Mouse (Mus musculus): ENCODE measurements around the gene Gm45785. TPM values are rescaled to one million over a fixed set of nuclear protein-coding genes. Genes with fewer than 3 reads are reported as not detected.
"Not testable (repeated sequence)": the region's sequence is repeated elsewhere in the genome, so short reads cannot be mapped to it uniquely, and the experiment has no call there.

Gene Gm45785
- polyA plus RNA-seq, 1 experiment from 2014 or later = not detected

DNA sequence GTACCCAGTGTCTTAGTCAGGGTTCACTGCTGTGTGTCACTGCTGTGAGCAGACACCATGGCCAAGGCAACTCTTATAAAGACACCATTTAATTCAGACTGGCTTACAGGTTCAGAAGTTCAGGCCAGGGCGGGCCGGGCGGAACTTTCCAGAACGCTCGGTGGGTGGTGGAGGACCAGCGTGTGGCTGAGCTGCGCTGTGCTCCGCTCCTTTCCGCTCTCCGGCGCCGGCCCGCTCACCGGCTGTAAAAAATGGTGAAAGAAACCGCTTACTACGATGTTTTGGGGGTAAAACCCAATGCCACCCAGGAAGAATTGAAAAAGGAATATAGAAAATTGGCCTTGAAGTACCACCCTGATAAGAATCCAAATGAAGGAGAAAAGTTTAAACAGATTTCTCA, 34.5 kb upstream of the Gm45785 start:
- H3K9me3 ChIP-seq (ENCODE audit: control insufficient read depth, low read length); H3K4me1 ChIP-seq (replicated peaks; ENCODE audit: control insufficient read depth, insufficient read depth, low read length); H3K4me3 ChIP-seq (ENCODE audit: low read length); H3K27ac ChIP-seq (ENCODE audit: low read length); H3K9ac ChIP-seq (ENCODE audit: low read length); ATAC-seq (ENCODE audit: low read depth); H3K4me2 ChIP-seq (ENCODE audit: low read depth, low read length); H3K27me3 ChIP-seq (ENCODE audit: control insufficient read depth, insufficient read depth, low read depth, low read length): not testable (repeated sequence)
- WGBS = 93% methylated on average over 16 of the region's 16 CpGs
- H3K36me3 ChIP-seq (ENCODE audit: control insufficient read depth, insufficient read depth, low read length) = peaks cover 46% of the 10 kb centered on the region

DNA sequence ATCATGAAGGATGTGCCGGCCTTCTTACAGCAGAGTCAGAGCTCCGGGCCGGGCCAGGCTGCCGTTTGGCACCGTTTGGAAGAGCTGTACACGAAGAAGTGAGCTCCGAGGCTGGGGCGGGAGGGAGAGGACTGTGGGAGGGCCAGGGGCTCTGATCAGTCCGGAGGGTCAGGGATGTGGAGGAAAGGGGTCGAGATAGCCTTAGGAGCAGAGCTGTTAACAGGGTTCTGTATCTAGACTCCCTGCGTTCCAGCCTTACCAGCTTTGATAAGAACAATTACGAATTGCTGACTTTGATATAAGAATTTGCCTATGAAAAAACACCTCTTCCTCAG, 26.3 kb upstream of the Gm45785 start:
- Histone ChIP-seq H3K27me3 (ENCODE audit: control insufficient read depth, insufficient read depth, low read depth, low read length) (no peaks in the 10 kb centered on the region), H3K4me3 (ENCODE audit: low read length) (peak overlapping the region; percentile 98), H3K9ac (ENCODE audit: low read length) (peak overlapping the region; percentile 82), H3K27ac (ENCODE audit: low read length) (no peak overlapping the region), H3K4me2 (ENCODE audit: low read depth, low read length) (peak overlapping the region; percentile 85), H3K4me1 (replicated peaks; ENCODE audit: control insufficient read depth, insufficient read depth, low read length) (peaks cover 8% of the 10 kb centered on the region), H3K36me3 (ENCODE audit: control insufficient read depth, insufficient read depth, low read length) (peaks cover 8% of the 10 kb centered on the region; the same call in 1 of the 2 replicates), H3K9me3 (ENCODE audit: control insufficient read depth, low read length) (no peaks in the 10 kb centered on the region)
- under 1% methylated on average over 12 of the region's 12 CpGs for WGBS
- peak; percentile 27; the same call in 1 of the 2 replicates for ATAC-seq (ENCODE audit: low read depth)

DNA sequence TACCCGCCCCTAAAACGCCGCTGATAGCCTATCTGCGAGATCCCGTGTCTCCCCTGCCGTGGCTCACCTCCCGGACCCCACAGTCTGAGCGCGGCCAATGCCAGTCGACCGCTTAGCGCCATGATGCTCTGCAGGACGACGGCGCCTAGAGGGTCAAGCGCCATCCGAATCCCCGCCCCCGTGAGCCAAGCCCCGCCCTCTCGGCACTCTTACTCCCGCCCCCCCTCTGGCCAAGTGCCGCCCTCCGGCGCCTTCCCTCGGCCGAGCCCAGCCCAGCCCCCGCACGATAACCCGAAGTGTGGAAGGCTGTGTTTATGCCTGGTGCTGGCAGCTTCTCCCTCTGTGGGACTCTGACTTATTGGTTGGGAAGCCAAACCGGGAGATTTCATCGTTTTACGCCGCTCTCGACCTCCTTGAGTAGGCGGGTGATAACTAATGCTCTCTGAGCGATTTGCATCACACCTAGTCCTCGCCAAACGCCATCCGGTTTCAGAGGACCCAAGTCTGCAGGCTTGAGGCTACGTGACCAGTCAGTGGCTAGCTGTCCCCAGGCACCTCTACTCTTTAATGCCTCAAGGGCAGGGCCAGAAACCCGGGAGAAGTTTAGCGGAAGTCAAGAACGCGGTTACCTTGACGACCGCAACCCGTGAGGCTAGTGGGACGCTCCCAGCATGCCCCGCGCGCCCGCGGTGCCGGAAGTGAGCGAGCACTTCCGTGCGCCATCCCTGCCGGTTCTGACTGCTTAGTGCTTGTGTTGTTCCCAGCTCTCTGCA, 25.8 kb upstream of the Gm45785 start, which contains the start of the genes Psmd13 and Sirt3:
Gene Psmd13 (plus strand): TSS at position 273 of the 773 bp plus-strand sequence.
Gene Sirt3 (minus strand): TSS at position 614 of the 773 bp plus-strand sequence.
- peaks cover 8% of the 10 kb centered on the region for H3K4me1 ChIP-seq (replicated peaks; ENCODE audit: control insufficient read depth, insufficient read depth, low read length)
- H3K9me3 ChIP-seq (ENCODE audit: control insufficient read depth, low read length) = no peaks in the 10 kb centered on the region
- peak; percentile 98 for ATAC-seq (ENCODE audit: low read depth)
- H3K4me2 ChIP-seq (ENCODE audit: low read depth, low read length) = peak within 1 kb of the TSS; percentile 85
- under 1% methylated on average over 57 of the region's 59 CpGs for WGBS
- peak within 1 kb of the TSS; percentile 82 for H3K9ac ChIP-seq (ENCODE audit: low read length)
- peak within 1 kb of the TSS; percentile 98 for H3K4me3 ChIP-seq (ENCODE audit: low read length)
- no peaks in the 10 kb centered on the region for H3K27me3 ChIP-seq (ENCODE audit: control insufficient read depth, insufficient read depth, low read depth, low read length)
- peaks cover 5% of the 10 kb centered on the region; the same call in 1 of the 2 replicates for H3K36me3 ChIP-seq (ENCODE audit: control insufficient read depth, insufficient read depth, low read length)
- peak within 1 kb of the TSS; percentile 96 for H3K27ac ChIP-seq (ENCODE audit: low read length)

DNA sequence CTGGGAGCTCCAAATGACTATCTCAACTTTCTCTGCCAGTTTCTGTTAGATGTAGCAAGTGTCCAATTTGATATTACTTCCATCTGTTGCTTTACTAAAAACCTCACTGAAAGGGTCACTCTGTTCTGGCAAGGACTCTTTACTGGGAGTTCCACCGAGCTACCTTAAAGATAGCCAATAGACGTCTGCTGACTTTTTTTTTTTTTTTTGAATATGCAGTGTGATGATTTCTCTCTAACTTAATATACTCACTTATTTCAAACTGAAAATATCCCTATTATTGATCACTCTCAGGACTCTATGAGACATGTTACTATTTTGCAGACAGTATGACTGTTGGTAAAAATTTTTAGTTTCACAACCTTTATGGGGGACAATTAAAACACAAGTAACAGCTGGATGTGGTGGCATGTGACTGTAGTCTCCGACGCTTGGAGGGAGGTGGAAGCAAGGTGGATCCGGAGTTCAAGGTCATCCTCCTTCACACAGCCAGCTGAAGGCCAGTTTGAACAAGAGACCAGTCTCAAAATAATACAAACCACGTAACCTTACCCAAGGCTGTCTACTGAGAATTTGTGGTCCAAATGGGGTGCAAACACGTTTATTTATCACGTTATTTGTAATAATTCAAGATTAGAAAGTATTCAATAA, 24.9 kb upstream of the Gm45785 start:
- Histone ChIP-seq H3K9me3 (ENCODE audit: control insufficient read depth, low read length) (no peaks in the 10 kb centered on the region), H3K36me3 (ENCODE audit: control insufficient read depth, insufficient read depth, low read length) (no peaks in the 10 kb centered on the region), H3K4me3 (ENCODE audit: low read length) (peak overlapping the region; percentile 98), H3K4me2 (ENCODE audit: low read depth, low read length) (peak overlapping the region; percentile 85), H3K27ac (ENCODE audit: low read length) (no peak overlapping the region), H3K27me3 (ENCODE audit: control insufficient read depth, insufficient read depth, low read depth, low read length) (no peaks in the 10 kb centered on the region), H3K9ac (ENCODE audit: low read length) (peak overlapping the region; percentile 82), H3K4me1 (replicated peaks; ENCODE audit: control insufficient read depth, insufficient read depth, low read length) (peaks cover 8% of the 10 kb centered on the region)
- WGBS = 15% methylated on average over 8 of the region's 8 CpGs
- no peak for ATAC-seq (ENCODE audit: low read depth)

DNA sequence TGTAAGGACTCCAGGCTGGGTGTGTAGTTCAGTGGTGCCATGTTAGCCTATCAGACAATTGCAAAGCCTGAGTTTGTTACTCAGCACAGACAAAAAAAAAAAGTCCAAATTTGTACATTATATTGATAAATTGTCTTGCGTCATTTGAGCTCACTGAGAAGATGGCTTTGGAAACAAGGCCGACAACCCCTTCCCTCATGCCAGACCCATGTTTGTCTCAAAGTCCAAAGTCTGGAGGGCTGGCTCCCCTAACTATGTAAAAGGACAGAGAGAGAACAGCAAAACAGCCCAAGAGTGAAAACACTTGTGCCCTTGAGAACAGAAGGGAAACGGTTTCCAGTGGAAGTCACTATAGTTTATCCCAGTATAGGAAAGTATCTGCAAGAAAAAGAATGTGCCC, 24.3 kb upstream of the Gm45785 start:
- Histone ChIP-seq H3K9me3 (ENCODE audit: control insufficient read depth, low read length) (no peaks in the 10 kb centered on the region), H3K27ac (ENCODE audit: low read length) (no peak overlapping the region), H3K9ac (ENCODE audit: low read length) (no peak overlapping the region), H3K4me2 (ENCODE audit: low read depth, low read length) (peak overlapping the region; percentile 85; the same call in 1 of the 2 replicates), H3K27me3 (ENCODE audit: control insufficient read depth, insufficient read depth, low read depth, low read length) (no peaks in the 10 kb centered on the region), H3K4me1 (replicated peaks; ENCODE audit: control insufficient read depth, insufficient read depth, low read length) (peaks cover 8% of the 10 kb centered on the region), H3K36me3 (ENCODE audit: control insufficient read depth, insufficient read depth, low read length) (no peaks in the 10 kb centered on the region), H3K4me3 (ENCODE audit: low read length) (no peak overlapping the region)
- WGBS = 82% methylated on average over 3 of the region's 3 CpGs
- ATAC-seq (ENCODE audit: low read depth) = no peak

DNA sequence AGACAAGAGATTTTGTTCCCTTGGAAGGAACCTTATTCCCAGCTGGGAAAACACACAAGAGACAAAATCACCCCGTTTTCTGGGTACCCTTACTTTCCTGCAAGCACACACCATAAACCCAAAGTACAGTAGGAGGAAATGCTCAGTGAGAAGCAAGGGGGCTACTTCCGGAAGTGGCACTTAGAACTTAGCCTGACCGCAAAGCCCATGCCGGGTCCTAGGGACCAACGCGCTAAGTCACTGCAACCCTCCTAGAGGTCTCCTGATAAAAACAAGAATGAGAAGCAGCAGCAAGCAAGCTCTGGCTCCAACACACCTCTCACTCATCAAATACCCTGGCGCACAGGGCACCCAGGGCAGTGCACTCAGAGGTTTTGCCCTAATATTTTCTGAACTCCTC, 23.2 kb upstream of the Gm45785 start:
- H3K4me1 ChIP-seq (replicated peaks; ENCODE audit: control insufficient read depth, insufficient read depth, low read length) = peaks cover 8% of the 10 kb centered on the region
- H3K4me2 ChIP-seq (ENCODE audit: low read depth, low read length) = no peak overlapping the region
- no peaks in the 10 kb centered on the region for H3K27me3 ChIP-seq (ENCODE audit: control insufficient read depth, insufficient read depth, low read depth, low read length)
- no peaks in the 10 kb centered on the region for H3K36me3 ChIP-seq (ENCODE audit: control insufficient read depth, insufficient read depth, low read length)
- WGBS = 82% methylated on average over 7 of the region's 7 CpGs
- no peaks in the 10 kb centered on the region for H3K9me3 ChIP-seq (ENCODE audit: control insufficient read depth, low read length)
- no peak overlapping the region for H3K27ac ChIP-seq (ENCODE audit: low read length)
- no peak overlapping the region for H3K9ac ChIP-seq (ENCODE audit: low read length)
- no peak for ATAC-seq (ENCODE audit: low read depth)
- H3K4me3 ChIP-seq (ENCODE audit: low read length) = no peak overlapping the region

DNA sequence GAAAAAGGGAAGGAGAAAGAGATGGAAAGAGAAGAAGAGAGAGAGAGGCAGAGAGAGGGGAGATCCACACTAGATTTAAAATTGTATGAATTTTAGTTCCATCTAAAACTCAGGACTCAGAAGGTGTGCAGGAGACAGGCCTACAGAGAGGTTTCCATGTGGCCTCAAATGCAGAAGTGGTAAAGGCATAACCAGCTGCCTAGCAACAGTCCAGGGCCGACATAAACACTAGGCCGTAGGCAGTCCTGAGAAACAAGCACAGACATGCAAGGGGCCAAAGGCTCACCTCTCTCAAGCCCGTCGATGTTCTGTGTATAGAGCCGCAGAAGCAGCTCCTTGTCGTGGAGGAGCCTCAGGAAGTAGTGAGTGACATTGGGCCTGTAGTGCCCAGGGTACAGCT, 21.2 kb upstream of the Gm45785 start:
- no peak for ATAC-seq (ENCODE audit: low read depth)
- no peaks in the 10 kb centered on the region for H3K27me3 ChIP-seq (ENCODE audit: control insufficient read depth, insufficient read depth, low read depth, low read length)

DNA sequence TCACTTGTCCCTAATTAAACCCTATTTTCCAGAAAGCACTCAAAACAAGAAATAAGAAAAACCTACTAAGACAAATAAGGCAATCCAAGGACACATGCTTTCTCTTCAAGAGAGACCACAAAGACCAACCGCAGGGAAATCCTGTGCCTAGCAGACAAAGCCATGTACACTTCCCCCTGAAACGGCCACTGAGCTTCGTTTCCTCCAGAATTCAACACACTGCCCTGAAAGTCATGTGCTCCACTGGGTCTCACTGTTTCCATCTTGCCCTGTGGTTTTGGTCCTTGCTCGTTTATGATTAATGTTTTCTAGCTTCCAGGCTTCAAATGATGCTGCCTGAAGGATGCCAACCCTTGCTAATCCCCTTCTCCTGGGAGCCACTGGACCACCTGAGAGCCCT, 18.1 kb upstream of the Gm45785 start:
- H3K9me3 ChIP-seq (ENCODE audit: control insufficient read depth, low read length) = no peaks in the 10 kb centered on the region
- H3K4me3 ChIP-seq (ENCODE audit: low read length) = no peak overlapping the region
- H3K27me3 ChIP-seq (ENCODE audit: control insufficient read depth, insufficient read depth, low read depth, low read length) = no peaks in the 10 kb centered on the region
- ATAC-seq (ENCODE audit: low read depth) = no peak
- no peaks in the 10 kb centered on the region for H3K4me1 ChIP-seq (replicated peaks; ENCODE audit: control insufficient read depth, insufficient read depth, low read length)
- H3K36me3 ChIP-seq (ENCODE audit: control insufficient read depth, insufficient read depth, low read length) = no peaks in the 10 kb centered on the region
- 83% methylated on average over 4 of the region's 4 CpGs for WGBS
- no peak overlapping the region for H3K4me2 ChIP-seq (ENCODE audit: low read depth, low read length)
- H3K9ac ChIP-seq (ENCODE audit: low read length) = no peak overlapping the region
- no peak overlapping the region for H3K27ac ChIP-seq (ENCODE audit: low read length)

More for the DNA sequence above, 21.2 kb upstream of the Gm45785 start:
- 76% methylated on average over 6 of the region's 6 CpGs for WGBS
- Histone ChIP-seq H3K9ac (ENCODE audit: low read length) (no peak overlapping the region), H3K4me1 (replicated peaks; ENCODE audit: control insufficient read depth, insufficient read depth, low read length) (peaks cover 3% of the 10 kb centered on the region), H3K27ac (ENCODE audit: low read length) (no peak overlapping the region), H3K4me3 (ENCODE audit: low read length) (no peak overlapping the region), H3K4me2 (ENCODE audit: low read depth, low read length) (no peak overlapping the region), H3K9me3 (ENCODE audit: control insufficient read depth, low read length) (no peaks in the 10 kb centered on the region), H3K36me3 (ENCODE audit: control insufficient read depth, insufficient read depth, low read length) (no peaks in the 10 kb centered on the region)

DNA sequence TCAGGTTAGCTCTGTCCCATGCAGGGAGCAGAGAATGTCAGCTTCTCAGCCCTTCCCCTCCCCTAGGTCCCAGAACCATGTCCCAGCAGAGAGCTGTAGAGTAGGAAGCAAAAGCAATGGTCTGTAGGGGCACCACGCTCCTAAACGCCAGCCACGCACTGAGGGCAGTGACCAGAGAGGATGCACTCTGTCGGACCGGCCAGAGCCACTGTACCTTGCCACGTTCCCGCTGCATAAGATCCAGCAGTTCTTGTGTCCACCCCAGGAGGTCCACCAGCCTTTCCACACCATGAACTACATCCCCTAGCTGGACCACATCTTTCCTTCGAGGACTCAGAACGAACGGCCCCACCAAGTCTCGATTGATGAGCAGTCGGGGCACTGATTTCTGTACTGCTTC, 8.6 kb upstream of the Gm45785 start:
- H3K4me1 ChIP-seq (replicated peaks; ENCODE audit: control insufficient read depth, insufficient read depth, low read length) = no peaks in the 10 kb centered on the region
- no peak overlapping the region for H3K4me3 ChIP-seq (ENCODE audit: low read length)
- H3K4me2 ChIP-seq (ENCODE audit: low read depth, low read length) = no peak overlapping the region
- H3K9ac ChIP-seq (ENCODE audit: low read length) = no peak overlapping the region
- no peaks in the 10 kb centered on the region for H3K27me3 ChIP-seq (ENCODE audit: control insufficient read depth, insufficient read depth, low read depth, low read length)
- no peak for ATAC-seq (ENCODE audit: low read depth)
- H3K9me3 ChIP-seq (ENCODE audit: control insufficient read depth, low read length) = no peaks in the 10 kb centered on the region
- H3K36me3 ChIP-seq (ENCODE audit: control insufficient read depth, insufficient read depth, low read length) = peaks cover 18% of the 10 kb centered on the region
- 82% methylated on average over 12 of the region's 12 CpGs for WGBS
- H3K27ac ChIP-seq (ENCODE audit: low read length) = no peak overlapping the region

All from lung, embryonic 16.5 days (tissue).